Mouse (Mus musculus) ES-E14 (cell line): Measurements from ENCODE around the gene Ccdc96.

ENCODE experiments used
- MAFK ChIP-seq: IDR thresholded peaks from 2 replicates; pipeline ENCODE4 v1.6.1; 2014; ENCODE audit warnings: mild to moderate bottlenecking, low read depth, low read length, inconsistent platforms; ENCODE audit not compliant: insufficient read depth
- ZC3H11A ChIP-seq: IDR thresholded peaks from 2 replicates; pipeline ENCODE4 v1.6.1; 2012; ENCODE audit warnings: low read depth, mild to moderate bottlenecking, inconsistent platforms, low read length, borderline replicate concordance

DNA sequence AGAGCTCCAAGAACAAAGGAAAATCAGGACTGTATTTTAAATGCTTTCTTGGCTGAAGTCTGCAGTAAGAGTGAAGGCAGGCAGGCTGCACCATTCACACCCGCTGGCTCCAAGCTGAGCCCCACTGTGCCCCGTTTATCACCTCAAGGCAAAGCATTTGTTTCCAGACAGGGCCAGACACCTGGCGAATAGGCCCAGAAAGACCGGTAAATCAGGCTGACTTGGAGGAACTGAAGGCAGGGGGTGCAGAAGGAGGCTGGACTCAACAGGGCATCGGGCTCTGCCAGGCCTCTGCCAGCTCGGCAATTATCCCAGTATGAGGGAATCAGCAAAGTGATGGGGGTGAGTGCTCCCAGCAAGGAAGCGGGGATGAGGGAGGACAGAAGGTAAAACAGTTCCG lies 39.4 kb upstream of the Ccdc96 start:
- TF ChIP-seq ZC3H11A (no peak), MAFK (no peak)
